Mouse (Mus musculus) left cerebral cortex, postnatal 14 days (tissue): ENCODE measurements around the gene Gm16181. TPM values are rescaled to one million over a fixed set of nuclear protein-coding genes. Genes with fewer than 3 reads are reported as not detected.
A peak's percentile ranks its signal among the peaks of the same experiment; 100 is the strongest.

Source experiments
- DNase-seq, 2 experiments: peaks; one replicate each; pipeline ENCODE4 v3.0.0; 2021 to 2022; ENCODE audit warnings: low spot score in 2 of 2, mixed read lengths in 1 of 2
- intact Hi-C: fragments of 180-260 bp; cut with DNase I; formaldehyde crosslinking; loops from one replicate; pipeline ENCODE4 v1.15.1; 2025
- total RNA-seq, 2 experiments: library from RNA; stranded (reverse); gene quantifications; 2 replicates each; pipeline ENCODE4 v1.2.3; 2021

Gene Gm16181
- total RNA-seq, 2 experiments from 2014 or later = not detected

DNA sequence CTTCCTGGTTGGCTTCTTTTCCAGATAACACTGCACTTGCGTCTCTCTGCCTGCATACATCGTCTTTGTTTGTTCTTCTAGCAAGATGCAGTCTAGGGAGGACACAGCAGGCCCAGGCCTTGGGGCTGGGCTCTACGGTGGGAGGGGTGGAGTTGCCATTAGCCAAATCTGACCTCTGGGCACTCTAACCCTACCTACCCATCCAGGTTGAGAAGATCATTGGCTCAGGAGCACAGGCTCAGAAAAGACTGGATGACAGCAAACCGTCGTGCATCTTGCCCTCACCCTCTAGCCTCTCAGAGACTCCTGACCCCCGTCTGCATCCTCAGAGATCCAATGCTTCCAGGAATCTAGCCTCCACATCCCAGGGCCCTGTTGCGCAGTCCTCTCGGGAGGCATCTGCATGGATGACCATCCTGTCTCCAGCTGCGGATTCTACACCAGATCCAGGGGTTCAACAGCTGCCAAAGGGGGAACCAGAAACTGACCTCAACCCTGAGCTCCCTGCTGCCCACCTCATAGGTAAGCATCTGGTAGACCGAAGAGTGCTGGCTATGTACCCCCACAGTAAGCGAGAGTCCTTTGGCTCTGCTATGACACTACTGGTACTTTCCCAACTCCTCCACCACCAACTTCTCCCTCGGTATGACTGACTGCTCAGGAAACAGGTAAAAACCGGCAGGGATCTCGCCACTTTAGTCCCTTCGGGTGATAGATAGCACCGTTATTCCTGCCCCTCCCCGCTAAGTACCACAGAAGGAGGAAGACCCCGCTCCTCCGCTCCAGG lies 25.6 kb upstream of the Gm16181 start:
- no peak for DNase-seq
- intact Hi-C loops = no loop called here

DNA sequence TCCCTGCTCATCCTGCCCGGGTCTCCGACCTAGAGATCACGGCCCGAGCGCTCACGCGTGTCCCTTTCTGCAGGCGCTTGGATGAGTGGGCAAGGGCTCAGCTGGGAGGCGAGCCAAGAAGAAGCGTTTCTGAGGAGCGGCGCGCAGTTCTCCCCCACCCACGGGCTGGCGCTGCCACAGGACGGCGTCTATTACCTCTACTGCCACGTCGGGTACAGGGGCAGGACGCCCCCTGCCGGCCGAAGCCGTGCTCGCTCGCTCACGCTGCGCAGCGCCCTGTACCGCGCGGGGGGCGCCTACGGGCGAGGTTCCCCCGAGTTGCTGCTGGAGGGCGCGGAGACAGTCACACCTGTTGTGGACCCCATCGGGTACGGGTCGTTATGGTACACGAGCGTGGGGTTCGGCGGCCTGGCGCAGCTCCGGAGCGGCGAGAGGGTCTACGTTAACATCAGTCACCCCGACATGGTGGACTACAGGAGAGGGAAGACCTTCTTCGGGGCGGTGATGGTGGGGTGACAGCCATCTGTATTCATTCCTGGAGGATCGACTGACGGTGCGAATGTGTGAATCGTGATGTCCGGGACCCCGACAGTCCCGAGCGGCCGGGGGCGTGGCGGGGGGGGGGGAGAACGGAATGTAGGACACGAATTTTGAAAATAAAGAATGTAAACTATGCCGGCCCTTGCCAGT lies 24.9 kb upstream of the Gm16181 start:
- intact Hi-C loops = no loop called here
- peak; percentile 85 to 94 for DNase-seq

DNA sequence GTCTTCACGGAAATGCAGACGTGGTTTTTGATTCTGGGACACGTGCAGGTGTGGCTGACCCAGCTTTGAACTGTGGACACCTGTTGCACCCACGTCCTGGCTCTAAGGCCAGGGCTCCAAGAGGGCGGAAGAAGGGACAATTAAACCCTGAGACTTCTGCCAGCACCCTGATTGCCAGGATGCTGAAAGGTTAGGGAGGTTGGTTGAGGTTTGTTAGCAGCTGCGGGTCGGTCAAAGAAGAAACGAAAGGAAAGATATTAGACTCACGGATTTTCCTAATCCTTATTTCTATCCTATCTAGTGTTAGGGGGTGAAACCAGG lies 24.4 kb upstream of the Gm16181 start:
- DNase-seq = no peak
- intact Hi-C loops = no loop called here

DNA sequence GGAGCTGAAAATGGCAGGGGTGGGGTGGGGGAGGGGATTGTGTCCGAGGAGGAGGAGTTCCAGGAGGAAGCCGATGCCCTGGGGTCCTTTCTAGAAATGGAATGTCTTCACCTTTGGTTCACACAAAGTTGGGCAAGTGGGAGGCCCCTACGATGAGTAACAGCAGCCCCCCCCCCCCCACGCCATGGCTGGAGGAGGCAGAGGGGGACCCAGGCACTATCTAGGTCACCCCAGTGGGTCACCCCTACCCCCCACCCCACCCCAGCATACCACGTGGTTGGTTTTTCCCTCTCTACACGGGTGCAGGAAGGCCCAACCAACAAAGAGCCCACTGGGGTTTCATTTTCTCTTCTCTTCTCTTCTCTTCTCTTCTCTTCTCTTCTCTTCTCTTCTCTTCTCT lies 23.5 kb upstream of the Gm16181 start:
- DNase-seq = no peak
- intact Hi-C loops = no loop called here

DNA sequence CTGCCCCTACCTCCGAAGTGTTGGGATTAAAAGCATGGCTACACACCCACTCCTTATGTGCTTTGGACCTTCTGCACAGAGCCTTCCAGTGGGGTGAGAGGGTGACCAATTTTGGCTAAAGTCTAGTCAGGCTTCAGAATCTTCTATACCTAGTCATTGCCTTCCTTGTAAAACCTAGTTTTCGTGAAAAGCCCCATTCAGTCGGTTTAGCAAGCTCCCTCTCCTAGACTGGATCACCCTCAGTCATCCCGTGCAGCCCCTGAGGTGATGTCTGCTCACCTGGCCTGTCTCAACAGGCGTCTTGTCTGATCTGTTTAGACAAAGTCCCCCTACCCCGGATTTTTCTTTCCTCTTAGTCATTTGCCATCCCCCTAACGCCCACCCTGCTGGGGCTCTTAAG lies 22.6 kb upstream of the Gm16181 start:
- no peak for DNase-seq
- intact Hi-C loops = no loop called here

DNA sequence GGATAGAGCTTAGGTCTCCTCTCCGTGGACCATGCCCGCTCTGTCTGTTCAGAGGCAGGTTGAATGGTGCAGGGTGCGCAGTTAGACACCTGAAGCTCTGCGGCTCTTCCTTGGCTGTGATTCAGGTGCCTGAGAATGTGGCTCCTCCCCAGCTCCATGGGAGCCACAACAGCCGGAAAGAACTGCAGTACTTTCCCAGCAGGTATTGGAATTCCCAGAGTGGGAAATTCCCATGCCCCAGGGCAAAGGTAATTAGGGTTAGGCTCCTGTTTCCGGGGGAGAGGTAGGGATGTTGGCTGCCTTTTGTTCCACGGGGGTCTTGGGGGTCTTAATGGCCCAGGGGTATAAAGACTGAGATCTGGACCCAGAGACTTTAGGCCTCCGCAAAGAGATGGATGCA lies 21.7 kb upstream of the Gm16181 start:
- intact Hi-C loops = no loop called here
- DNase-seq = no peak

DNA sequence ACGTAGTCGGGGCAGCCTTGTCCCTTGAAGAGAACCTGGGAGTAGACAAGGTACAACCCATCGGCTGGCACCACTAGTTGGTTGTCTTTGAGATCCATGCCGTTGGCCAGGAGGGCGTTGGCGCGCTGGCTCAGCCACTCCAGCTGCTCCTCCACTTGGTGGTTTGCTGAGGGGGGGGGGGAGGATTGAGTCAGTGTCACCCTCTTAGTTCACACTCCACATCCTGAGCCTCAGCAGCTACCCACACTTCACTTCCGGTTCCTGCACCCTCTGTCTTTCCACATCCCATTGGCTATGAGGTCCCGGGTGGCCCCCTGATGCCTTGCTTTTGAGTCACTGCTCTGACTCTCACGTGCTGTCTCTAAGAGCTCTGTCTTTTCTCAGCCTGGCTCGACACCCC lies 20.2 kb upstream of the Gm16181 start:
- intact Hi-C loops = no loop called here
- no peak for DNase-seq

DNA sequence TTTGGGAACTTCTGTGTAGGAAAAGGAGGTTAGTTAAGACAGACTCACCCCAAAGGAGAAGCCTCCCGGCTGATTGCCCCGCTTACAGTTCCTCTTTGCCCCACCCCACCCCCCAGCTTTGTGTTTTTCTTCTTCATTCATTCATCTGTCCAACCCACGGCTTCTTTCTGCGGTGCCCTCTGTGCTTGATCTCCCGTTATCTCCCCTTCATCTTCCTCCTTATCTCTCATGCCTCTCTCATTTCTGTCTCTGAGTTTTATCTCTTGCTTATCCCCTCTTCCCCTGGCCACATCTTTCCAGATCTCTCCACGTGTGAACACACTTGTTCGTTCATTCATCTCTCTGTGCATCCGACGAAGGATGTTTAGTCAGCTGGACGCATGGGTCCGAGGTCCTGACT lies 19.5 kb upstream of the Gm16181 start:
- intact Hi-C loops = no loop called here
- no peak for DNase-seq

DNA sequence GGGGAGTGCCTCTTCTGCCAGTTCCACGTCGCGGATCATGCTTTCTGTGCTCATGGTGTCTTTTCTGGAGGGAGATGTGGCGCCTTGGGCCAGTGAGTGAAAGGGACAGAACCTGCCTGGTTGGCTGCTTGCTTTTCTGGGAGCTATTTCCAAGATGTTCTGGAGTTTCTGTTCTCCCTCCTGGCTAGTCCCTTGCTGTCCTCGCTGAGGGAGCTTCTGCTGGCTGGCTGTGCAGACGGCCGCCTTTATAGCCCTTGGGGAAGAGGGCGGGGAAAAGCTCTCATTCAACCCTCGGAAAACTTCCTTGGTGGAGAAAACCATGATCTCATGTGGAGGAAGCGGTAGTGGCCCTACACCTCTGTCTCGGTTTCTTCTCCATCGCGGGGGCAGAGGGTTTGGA lies 18.8 kb upstream of the Gm16181 start, which contains the start of gene Tnf:
Gene Tnf, minus strand, starts transcription at position 221 of the 400 bp plus-strand sequence.
- DNase-seq = peak in 1 of 2 experiments; percentile 35
- intact Hi-C loops = no loop called here

DNA sequence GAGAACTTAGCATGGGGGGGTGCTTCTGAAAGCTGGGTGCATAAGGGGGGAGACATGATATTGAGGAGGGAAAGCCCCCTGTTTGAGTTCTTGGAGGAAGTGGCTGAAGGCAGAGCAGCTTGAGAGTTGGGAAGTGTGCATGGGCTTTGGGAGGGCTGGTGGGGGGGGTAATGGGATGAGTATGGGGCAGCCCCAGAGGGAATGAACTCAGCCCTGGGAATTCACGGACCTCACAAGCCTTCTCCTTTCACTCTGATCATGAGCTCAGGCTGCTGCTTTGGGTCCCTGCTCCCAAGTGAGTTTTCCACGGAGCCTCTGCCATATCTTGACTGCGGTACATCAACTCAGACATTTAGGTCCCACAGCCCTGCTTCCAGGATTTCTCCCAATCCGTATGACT lies 18.2 kb upstream of the Gm16181 start:
- intact Hi-C loops = no loop called here
- DNase-seq = no peak

DNA sequence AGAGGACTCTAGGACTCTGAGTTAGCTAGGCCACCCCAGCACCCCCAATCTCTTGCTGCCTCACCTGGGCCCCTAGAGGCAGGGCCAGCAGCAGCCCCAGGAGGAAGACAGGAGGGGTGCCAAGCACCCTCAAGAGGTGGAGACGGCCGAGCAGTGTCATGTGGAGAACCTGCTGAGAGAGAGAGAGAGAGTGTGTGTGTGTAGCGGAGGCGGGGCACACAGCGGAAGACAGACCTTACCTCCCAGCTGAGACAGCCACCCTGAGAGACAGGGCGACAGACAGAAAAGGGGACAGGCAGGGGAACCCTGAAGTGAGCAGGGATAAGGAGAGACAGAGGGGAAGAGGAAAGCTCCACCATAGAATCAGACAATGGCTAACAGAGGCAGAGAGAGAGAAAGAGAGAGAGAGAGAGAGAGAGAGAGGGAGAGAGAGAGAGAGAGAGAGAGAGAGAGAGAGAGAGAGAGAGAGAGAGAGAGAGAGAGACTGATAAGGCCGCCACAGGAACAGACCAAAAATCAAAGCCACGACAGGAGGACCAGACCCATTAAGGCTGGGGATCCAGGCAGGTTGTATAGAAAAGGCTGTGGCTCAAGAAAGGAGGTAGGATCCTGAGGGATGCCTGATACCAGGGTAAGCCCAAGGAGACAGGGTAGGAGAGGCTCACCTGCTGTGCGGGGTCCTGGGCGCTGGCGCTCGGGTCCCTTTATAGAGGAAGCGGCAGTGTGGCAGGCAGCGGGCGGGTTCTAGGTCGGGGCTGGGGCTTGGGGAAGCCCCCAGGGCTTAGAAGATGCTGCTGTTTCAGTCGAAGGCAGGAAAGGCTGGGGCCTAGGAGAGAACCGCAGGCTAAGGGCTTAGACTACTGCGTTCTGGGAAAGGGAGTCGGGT lies 15.9 kb upstream of the Gm16181 start, which contains the start of gene Lta:
Gene Lta, minus strand, starts transcription at position 858 of the 886 bp plus-strand sequence.
- DNase-seq = no peak
- intact Hi-C loops = loop anchor here (1.0 kb wide), 1 partner anchor 23 kb away; no protein-coding TSS in a partner anchor

DNA sequence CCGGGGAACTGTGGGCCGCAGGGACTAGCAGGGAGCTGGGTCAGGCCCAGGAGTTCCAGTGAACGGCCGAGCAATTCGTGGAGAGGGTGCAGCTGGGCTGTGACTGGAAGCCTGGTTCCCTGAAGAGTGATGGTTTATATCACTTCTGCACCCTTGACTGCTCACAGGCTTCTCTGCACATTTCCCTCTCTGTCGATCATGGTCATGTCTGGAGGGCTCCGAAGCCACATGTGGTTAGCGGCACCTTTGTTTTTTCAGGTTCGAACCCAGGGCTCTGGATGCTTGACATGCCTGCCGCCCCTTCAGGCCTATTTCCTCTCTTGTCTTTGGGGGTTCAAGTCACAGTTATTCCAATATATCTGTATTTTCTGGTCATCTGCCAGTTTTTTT lies 15.3 kb upstream of the Gm16181 start:
- intact Hi-C loops = no loop called here
- no peak for DNase-seq

DNA sequence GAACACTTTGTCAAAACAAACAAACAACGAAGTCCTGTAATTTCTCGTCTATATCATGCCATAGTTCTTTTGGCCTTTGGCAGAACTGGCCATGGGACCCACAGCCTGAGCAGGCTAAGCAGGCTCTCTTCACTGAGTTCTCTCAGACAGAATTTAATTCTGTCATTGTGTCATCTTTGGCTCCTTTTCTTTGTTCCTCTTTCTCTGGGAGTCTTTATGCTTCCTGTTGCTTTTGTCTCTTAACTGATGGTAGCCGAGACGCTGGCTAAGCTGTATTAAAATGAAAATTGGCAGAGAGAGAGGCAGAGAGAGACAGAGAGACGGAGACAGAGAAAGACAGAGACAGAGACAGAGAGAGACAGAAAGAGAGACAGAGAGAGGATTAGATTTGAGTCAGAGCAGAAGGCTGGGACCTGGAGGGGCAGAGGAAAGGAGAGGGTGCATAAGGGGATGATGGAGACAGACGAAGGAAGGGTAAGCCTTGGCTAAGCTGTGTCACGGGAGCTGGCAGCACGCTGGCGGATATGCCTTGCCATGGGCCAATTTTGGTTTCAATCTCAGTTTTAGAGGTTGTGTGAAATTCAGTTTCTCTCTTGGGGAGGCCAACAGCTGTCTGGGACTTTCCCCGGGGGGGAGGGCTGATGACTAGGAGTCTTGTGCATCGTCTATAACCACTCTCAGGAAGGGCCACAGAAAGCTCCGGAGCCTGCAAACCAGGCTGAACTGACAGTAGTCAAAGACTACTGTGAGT lies 10.7 kb upstream of the Gm16181 start:
- DNase-seq = no peak
- intact Hi-C loops = no loop called here

DNA sequence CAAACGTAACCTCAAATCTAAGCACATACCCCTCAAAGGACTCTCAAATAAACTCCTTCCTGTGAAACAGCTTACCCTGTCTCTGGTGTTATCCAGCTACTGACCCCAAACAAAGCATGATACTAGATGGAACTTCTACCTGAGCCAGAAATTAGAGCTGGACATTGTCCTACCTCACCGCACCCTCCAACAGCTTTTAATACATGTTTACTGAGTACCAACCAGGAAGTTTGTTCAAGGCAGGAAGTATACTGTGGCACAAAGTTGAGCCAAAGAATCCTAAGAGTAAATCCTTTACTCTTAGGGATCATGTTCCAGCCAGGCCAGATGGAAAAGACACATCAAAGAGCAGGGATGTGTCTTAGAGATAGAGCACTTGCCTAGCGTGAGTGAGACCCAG lies 10.0 kb upstream of the Gm16181 start:
- DNase-seq = no peak
- intact Hi-C loops = no loop called here

DNA sequence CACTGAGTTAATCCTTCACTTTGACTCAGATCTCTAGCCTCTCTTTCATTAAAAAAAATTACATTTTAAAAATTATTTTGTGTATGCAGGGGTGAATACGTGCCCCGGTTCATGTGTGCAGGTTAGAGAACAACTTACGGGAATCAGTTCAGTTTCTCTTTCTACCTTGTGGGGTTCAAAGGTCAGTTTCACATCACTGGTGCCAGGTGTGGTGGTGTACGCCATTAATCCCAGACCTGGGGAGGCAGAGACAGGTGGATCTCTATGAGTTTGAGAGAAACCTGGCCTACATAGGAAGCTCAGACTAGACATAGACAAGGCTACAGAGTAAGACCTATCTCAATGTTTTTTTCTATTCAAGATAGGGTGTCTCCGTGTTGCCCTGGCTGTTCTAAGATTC lies 7.6 kb upstream of the Gm16181 start:
- DNase-seq = no peak
- intact Hi-C loops = no loop called here

DNA sequence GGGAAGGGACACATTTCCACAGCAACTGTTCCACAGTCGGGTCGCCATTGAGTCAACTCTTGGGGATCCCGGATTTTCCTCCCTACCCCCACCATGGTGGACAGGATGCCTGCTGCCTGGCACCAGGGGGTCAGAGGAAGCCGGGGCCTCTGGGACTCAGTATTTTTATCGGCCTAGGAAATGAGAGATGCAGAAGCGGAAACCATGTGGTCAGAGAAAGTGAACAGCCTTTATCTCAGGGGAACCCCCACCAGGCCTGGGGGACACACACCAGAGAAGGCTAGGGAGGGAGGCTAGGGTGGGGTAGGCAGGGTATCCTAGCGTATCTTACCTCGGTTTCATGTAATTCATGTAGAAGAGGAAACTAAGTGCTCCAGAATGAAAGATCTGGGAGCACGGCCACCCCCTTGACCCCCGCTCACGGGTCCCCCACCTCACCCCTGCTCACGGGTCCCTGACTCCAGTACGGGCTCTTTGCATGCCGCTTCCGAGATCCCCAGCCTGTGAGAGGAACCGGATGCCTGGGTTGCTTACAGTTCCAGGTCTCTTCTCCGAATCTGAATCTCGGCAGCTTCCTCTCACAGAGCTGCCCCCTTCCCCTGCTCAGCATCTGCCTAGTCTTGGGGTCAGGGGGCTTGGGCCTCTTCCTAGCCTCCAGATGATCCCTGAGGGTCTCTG lies 2.0 kb upstream of the Gm16181 start:
- intact Hi-C loops = no loop called here
- no peak for DNase-seq

DNA sequence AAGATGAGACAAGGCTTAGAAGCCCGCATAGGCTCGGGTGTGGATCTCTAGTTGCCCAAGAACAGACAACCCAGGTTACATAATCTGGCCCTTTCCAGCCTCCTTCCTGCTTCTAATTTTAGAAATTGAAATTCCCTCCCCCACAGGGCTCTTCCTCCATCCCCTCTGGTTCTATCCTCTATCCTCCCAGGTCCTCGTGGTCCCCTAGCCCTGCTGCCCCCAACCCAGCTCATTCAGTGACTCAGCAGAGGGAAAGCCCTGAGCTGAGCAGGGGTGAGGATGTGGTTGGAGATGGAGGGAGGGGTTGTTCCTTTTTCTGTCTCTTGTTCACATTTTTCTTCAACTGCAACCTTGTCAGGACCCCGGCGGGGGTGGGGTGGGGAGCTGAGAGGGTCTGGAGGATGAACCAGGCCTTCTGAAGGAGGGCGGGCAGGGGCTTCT lies 1.0 kb upstream of the Gm16181 start:
- peak in 1 of 2 experiments; percentile 18 for DNase-seq
- intact Hi-C loops = no loop called here

DNA sequence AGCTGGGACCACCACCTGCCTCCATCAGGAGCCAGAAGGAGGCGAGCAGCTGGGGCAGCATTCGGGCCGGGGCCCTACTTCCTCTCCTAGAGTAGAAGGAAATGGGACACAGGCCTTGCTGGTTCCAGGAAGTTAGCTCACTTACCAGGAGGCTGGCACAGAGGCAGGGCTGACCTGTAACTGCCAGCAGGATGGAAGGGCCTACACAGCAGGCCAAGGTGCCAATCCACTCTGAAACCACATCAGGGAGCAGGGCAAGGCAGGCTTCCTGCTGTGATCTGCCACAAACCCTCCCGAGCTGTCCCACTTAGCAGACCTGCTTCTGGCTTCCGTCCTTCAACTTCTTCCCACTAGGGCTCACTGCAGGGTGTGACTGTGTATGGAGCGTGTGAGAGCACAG lies 1.7 kb downstream of the Gm16181 start:
- DNase-seq = no peak
- intact Hi-C loops = no loop called here

DNA sequence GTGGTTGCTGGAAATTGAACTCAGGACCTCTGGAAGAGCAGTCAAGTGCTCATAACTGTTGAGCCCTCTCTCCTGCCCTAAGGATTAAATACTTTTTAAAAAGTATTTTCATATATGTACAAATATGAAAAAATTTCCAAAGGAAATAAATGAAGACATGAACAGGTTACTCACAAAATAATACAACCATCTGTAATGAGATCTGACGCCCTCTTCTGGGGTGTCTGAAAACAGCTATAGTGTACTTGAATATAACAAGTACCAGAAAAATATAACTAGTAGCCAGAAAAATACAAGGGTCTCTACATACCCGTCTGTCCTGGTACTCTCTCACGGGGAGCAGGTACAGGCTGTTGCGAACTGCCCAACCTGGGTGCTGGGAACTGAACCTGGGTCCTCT lies 4.0 kb downstream of the Gm16181 start:
- no peak for DNase-seq
- intact Hi-C loops = no loop called here
